Mouse (Mus musculus): ENCODE measurements around the gene Arl6ip6. TPM values are rescaled to one million over a fixed set of nuclear protein-coding genes. Genes with fewer than 3 reads are reported as not detected.

Gene Arl6ip6
- total and polyA plus RNA-seq, 2 experiments from 2014 or later: 20.2 to 24.6 TPM

- no peaks in the 10 kb centered on the region for H3K4me1 ChIP-seq (ENCODE audit: insufficient read depth)
- no peak overlapping the region for H3K4me3 ChIP-seq (ENCODE audit: low read depth, low read length)
- no peak overlapping the region for H3K9ac ChIP-seq
- H3K27me3 ChIP-seq (ENCODE audit: insufficient read depth, low read length): no peaks in the 10 kb centered on the region
- DNase-seq (no peak), ATAC-seq (no peak)
- peaks cover 6% of the 10 kb centered on the region; the same call in 1 of the 2 replicates for H3K9me3 ChIP-seq (ENCODE audit: low read length)
- no peak overlapping the region for H3K27ac ChIP-seq (ENCODE audit: low read depth, low read length)
- H3K4me2 ChIP-seq (ENCODE audit: low read depth): no peak overlapping the region
- no peak for TF ChIP-seq CTCF (IDR thresholded peaks at IDR 0.05; ENCODE audit: low read depth)
- 90% methylated on average over 5 of the region's 5 CpGs for WGBS
- no peaks in the 10 kb centered on the region for H3K36me3 ChIP-seq (ENCODE audit: insufficient read depth)
Observed at GRCm38 (mm10) chr2:53222242-53222641, 30.7 kb downstream of the Arl6ip6 start.

DNA sequence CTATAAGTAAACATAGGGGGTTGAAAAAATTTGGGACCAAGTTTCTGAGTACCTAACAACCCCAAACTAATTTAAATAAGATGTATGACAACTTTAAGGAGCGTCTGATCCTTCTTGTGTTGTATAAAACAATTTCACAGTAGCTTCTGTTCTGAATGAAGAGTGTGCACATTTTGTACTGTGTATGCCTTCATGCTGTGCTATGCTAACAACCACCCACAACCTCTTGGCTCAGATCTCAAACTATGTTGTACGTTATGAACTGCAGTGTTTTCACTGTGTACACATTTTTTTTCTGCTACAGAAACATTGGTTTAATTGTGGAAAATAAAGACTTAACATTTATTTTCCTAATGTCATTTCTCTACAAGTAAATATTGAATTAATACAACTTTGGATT is 65.5 kb downstream of the Arl6ip6 start:
- WGBS: 72% methylated on average over 2 of the region's 2 CpGs
- H3K36me3 ChIP-seq (ENCODE audit: insufficient read depth): no peaks in the 10 kb centered on the region
- ATAC-seq (no peak), DNase-seq (no peak)
- no peaks in the 10 kb centered on the region for H3K9me3 ChIP-seq (ENCODE audit: low read length)
- no peak overlapping the region for H3K4me3 ChIP-seq (ENCODE audit: low read depth, low read length)
- no peaks in the 10 kb centered on the region for H3K4me1 ChIP-seq (ENCODE audit: insufficient read depth)
- H3K9ac ChIP-seq: no peak overlapping the region
- H3K27ac ChIP-seq (ENCODE audit: low read depth, low read length): no peak overlapping the region
- H3K4me2 ChIP-seq (ENCODE audit: low read depth): no peak overlapping the region
- no peaks in the 10 kb centered on the region for H3K27me3 ChIP-seq (ENCODE audit: insufficient read depth, low read length)
- no peak for TF ChIP-seq CTCF (IDR thresholded peaks at IDR 0.05; ENCODE audit: low read depth)

Other genes with a start within 250 kb of the Arl6ip6 start
- 58.0 and 64.4 TPM in 2 replicates for gene Prpf40a, start 442 bp upstream of the Arl6ip6 start, total RNA-seq (2014; rRNA removed)
- 90.6 and 102 TPM in 2 replicates for gene Prpf40a, start 442 bp upstream of the Arl6ip6 start, polyA plus RNA-seq (2015; fragmentation: Nextera tagmentation; extraction: Ambion mirVana)

Measured in forebrain, postnatal 0 days (tissue).